Mouse (Mus musculus): ENCODE data around the gene Mfap3l.

GRCm38 (mm10) chr8:60663552-60663951 is 30.9 kb downstream of the Mfap3l start:
- TF ChIP-seq CTCF (IDR thresholded peaks at IDR 0.05; ENCODE audit: low read depth, low read length), result no peak
- TF ChIP-seq POLR2A (IDR thresholded peaks at IDR 0.05; ENCODE audit: extremely low read depth, insufficient read depth, low read length), result no peak
